Mouse (Mus musculus) spleen, adult 2 months (tissue): ENCODE results near the gene Fam3a. TPM values are rescaled to one million over a fixed set of nuclear protein-coding genes. Genes with fewer than 3 reads are reported as not detected.
"Not testable (repeated sequence)": the region's sequence is repeated elsewhere in the genome, so short reads cannot be mapped to it uniquely, and the experiment has no call there.

Experiments
- DNase-seq, 2 experiments: peaks; one replicate each; pipeline versions ENCODE4 v3.0.0 to v3.0.0-alpha.2; 2012 to 2021; ENCODE audit warnings: low spot score in 2 of 2, low read depth in 1 of 2
- H3K27ac ChIP-seq: fragments of 200-500 bp; 2 replicates; pipeline ENCODE4 v1.5.1; 2012; ENCODE audit warnings: low read length, inconsistent platforms; ENCODE audit not compliant: insufficient read depth
- H3K27me3 ChIP-seq: fragments of 200-500 bp; 2 replicates; pipeline ENCODE4 v1.6.1; 2012; ENCODE audit warnings: mild to moderate bottlenecking, moderate library complexity, low read length, inconsistent platforms; ENCODE audit not compliant: control insufficient read depth, insufficient read depth
- H3K36me3 ChIP-seq: fragments of 200-500 bp; 2 replicates; pipeline ENCODE4 v1.6.1; 2012; ENCODE audit warnings: mild to moderate bottlenecking, low read length, inconsistent platforms; ENCODE audit not compliant: control insufficient read depth, insufficient read depth
- H3K4me1 ChIP-seq: fragments of 200-500 bp; 2 replicates; pipeline ENCODE4 v1.6.1; 2011; ENCODE audit warnings: inconsistent platforms; ENCODE audit not compliant: control insufficient read depth, insufficient read depth, insufficient read length
- H3K4me3 ChIP-seq: fragments of 200-500 bp; 2 replicates; pipeline ENCODE4 v1.5.1; 2011; ENCODE audit warnings: mild to moderate bottlenecking, inconsistent platforms; ENCODE audit not compliant: insufficient read depth, insufficient read length; ENCODE audit errors: extremely low read depth
- CTCF ChIP-seq: fragments of 200-500 bp; IDR thresholded peaks from 2 replicates; pipeline ENCODE4 v1.5.1; 2011; ENCODE audit warnings: mild to moderate bottlenecking, inconsistent platforms; ENCODE audit not compliant: insufficient read depth, insufficient read length, insufficient replicate concordance; ENCODE audit errors: extremely low read depth
- POLR2A ChIP-seq: fragments of 200-500 bp; IDR thresholded peaks from 2 replicates; pipeline ENCODE4 v1.6.1; 2011; ENCODE audit warnings: low read depth, low read length, inconsistent platforms
- WGBS: fragments of 180-500 bp; shearing (Covaris S2); methylation state at CpG from one replicate; pipeline ENCODE4 v1.1.7; 2018; 5-methylcytosine and 5-hydroxymethylcytosine counted together
- polyA plus RNA-seq: library from polyadenylated mRNA; depleted of rRNA; stranded (reverse); fragments of >200 nt; gene quantifications from 2 replicates; pipeline ENCODE4 v1.2.3, GENCODE M21; 2012

Fam3a gene
- polyA plus RNA-seq, 1 experiment: 25.4 TPM

DNA sequence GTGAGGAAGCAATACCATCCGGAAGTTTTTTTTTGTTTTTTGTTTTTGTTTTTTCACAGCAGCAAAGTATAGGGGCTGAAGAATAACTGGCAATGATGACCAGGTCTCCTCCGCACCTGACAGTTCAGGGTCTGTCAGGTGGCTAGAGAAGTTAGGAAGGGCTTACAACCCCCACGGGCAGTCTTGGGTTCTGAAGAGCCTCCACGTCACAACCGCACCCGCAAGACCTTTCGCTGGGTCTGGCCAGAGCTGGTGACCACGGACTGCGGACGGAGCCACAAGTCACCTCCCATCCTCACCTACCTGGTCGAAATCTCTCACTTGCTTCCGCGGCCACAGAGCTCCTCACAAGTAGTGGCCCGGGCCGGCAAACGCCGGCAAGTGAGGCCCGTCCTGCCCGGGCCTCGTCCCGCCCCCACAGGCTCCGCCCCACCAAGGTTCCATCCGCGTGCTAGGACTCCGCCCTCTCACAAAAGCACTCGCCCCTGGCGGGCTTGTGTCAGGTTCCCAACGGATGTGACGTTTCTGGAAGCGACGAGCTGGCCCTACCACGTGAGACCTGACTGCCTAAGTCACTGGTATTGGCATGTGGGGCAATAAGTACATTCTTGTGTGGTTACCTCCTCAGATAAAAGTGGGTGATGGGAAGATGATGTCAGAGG lies 20.1 kb downstream of the Fam3a start, which contains the start of the genes Ubl4a and Slc10a3:
TSS of gene Ubl4a (minus strand) at position 331 of the 662 bp plus-strand sequence.
TSS of gene Slc10a3 (minus strand) at position 462 of the 662 bp plus-strand sequence.
- DNase-seq: peak; percentile 85 to 86
- Histone ChIP-seq H3K36me3 (no peaks in the 10 kb centered on the region; the same call in 1 of the 2 replicates), H3K27me3 (no peaks in the 10 kb centered on the region), H3K4me3 (peak within 1 kb of the TSS; percentile 70), H3K27ac (peak within 1 kb of the TSS; percentile 52), H3K4me1 (no peaks in the 10 kb centered on the region)
- 33% methylated on average over 32 of the region's 32 CpGs for WGBS
- peak; percentile 51 for TF ChIP-seq POLR2A
- TF ChIP-seq CTCF: no peak

DNA sequence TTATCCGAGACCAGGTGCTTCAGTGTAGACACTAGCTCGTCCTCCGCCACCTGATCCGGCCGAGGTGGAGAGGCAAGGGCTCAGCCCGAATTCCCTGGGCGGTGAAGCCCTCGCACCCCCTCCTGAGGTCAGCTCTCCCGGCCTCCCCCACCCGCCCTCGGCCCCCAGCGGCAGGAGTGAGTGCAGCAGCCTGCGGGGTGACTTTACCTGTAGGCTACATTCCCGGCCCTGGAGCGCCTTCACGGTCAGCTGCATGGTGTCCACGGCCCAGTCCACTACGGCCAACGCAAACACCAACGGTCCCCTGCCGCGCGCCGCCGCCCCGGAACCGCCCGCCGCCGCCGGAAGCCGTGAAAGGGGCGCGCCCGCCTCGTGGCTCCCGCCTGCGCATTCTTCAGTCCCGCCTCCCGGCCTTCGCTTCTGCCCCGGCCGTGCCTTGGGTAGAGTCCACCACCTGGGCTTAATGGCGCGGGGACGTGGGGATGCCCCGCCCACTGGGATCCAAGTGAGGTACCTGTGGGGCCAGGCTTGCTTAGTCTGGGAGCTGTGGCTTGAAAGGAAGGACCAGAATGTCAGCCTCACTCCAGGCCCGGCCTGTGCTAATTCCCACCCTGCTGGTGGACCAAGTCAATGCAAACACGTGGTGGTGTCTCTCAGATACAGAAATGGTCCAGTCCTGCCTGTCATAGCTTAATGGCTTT lies 24.7 kb downstream of the Fam3a start:
- Histone ChIP-seq H3K27me3 (no peaks in the 10 kb centered on the region), H3K4me3 (peak overlapping the region; percentile 64), H3K36me3 (peaks cover 1% of the 10 kb centered on the region; the same call in 1 of the 2 replicates), H3K27ac (peak overlapping the region; percentile 64), H3K4me1 (peaks cover 5% of the 10 kb centered on the region; the same call in 1 of the 2 replicates)
- no peak for TF ChIP-seq POLR2A
- TF ChIP-seq CTCF: no peak
- DNase-seq: peak; percentile 29 to 66
- 28% methylated on average over 49 of the region's 49 CpGs for WGBS

DNA sequence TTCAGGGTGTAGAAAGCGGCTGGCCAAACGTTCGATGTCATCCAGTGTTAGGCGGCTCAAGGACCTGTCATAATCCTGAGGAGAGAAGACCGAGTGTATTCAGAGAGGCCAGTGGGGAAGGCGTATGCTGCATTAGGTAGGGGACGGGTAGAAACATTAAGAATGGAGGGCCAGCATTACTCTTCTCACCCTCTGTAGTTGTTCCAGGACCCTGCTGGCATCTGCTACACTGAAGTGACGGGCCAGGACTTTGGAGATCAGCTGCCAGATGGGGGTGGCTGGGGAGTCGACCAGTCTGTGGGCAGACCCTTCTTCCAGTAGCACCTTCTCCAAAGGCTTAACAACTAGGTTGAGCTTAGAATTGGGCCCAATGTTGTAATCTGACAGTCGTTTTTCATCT lies 25.6 kb downstream of the Fam3a start:
- peak overlapping the region; percentile 64 for H3K4me3 ChIP-seq
- H3K27ac ChIP-seq: no peak overlapping the region
- 68% methylated on average over 10 of the region's 10 CpGs for WGBS
- peaks cover 1% of the 10 kb centered on the region; the same call in 1 of the 2 replicates for H3K36me3 ChIP-seq
- no peak for DNase-seq
- H3K27me3 ChIP-seq: no peaks in the 10 kb centered on the region
- H3K4me1 ChIP-seq: peaks cover 5% of the 10 kb centered on the region; the same call in 1 of the 2 replicates
- no peak for TF ChIP-seq POLR2A
- TF ChIP-seq CTCF: no peak

DNA sequence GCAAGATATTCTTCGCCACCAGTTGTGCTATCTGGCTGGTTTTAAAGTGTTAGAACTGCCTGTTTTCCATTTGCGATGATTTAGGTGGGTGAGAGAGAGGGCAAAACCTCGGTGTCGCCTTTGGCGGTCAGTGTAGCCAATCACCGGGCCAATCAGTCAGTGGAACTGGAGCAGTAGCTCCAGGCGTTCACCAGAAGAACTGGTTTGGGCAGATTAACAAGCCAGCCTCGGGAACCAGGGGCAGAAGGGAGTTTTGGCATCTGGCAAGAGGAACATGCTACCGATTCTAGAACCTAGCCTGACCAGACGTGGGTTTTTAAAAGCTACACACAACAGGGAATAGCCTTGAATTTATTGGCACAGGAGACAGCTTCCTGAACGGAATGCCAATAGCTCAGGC lies 33.9 kb downstream of the Fam3a start:
- no peak for DNase-seq
- Histone ChIP-seq H3K4me1 (no peaks in the 10 kb centered on the region), H3K4me3 (no peak overlapping the region), H3K27ac (no peak overlapping the region), H3K36me3 (no peaks in the 10 kb centered on the region), H3K27me3 (no peaks in the 10 kb centered on the region)
- TF ChIP-seq CTCF (no peak), POLR2A (no peak)
- 69% methylated on average over 11 of the region's 11 CpGs for WGBS

DNA sequence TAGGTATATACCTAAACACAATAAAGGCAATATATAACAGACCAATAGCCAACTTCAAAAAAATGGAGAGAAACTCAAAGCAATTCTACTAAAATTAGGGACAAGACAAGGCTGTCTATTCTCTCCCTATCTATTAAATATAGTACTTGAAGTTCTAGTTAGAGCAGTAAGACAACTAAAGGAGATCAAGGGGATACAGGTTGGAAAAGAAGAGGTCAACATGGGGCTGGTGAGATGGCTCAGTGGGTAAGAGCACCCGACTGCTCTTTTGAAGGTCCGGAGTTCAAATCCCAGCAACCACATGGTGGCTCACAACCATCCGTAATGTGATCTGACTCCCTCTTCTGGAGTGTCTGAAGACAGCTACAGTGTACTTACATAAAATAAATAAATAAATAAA lies 36.0 kb downstream of the Fam3a start:
- not testable (repeated sequence) for H3K27ac ChIP-seq, DNase-seq, H3K4me3 ChIP-seq, H3K36me3 ChIP-seq, H3K4me1 ChIP-seq, H3K27me3 ChIP-seq
- 92% methylated on average over 3 of the region's 3 CpGs for WGBS

DNA sequence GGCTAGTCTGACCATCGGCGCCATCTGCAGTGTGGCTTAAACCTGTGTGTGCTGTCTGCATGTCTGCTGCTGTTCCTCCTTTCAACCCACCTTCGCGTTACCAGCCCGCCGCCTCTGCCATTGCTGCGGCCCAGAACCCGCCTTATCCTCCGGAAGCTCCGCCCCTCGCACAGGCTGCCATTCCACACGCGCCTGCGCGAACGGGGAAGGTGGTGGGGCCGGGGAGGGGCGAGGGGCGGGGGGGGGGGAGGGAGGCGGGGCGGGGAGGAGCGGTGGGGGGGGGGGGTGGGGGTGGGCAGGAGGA lies 39.7 kb downstream of the Fam3a start, which contains the start of gene Lage3:
TSS of gene Lage3 (minus strand) at position 152 of the 304 bp plus-strand sequence.
- H3K27me3 ChIP-seq: no peaks in the 10 kb centered on the region
- peak within 1 kb of the TSS; percentile 29; the same call in 1 of the 2 replicates for H3K27ac ChIP-seq
- peak; percentile 51 to 75 for DNase-seq
- 39% methylated on average over 11 of the region's 22 CpGs for WGBS
- no peaks in the 10 kb centered on the region for H3K36me3 ChIP-seq
- TF ChIP-seq CTCF (no peak), POLR2A (peak; percentile 52)
- peak within 1 kb of the TSS; percentile 59 for H3K4me3 ChIP-seq
- peaks cover 5% of the 10 kb centered on the region; the same call in 1 of the 2 replicates for H3K4me1 ChIP-seq
